Mouse (Mus musculus) midbrain, embryonic 12.5 days (tissue): ENCODE measurements at regions not wholly inside any gene's neighbourhood (a gene's known extent, or its start where the extent isn't known, plus 50 kb on each side); places are given as distances from the start of the nearest gene placed in this dataset.

ENCODE experiments used
- ATAC-seq: fragments of 200-750 bp; cut with Nextera tagmentation; 2 replicates; pipeline ENCODE4 v1.8.0; 2017; ENCODE audit warnings: low read depth, moderate TSS enrichment, moderate library complexity; ENCODE audit not compliant: low FRiP score
- H3K27ac ChIP-seq: fragments of 300-500 bp; sonication (generic); replicated peaks from 2 replicates; pipeline ENCODE4 v1.5.1; 2016; ENCODE audit warnings: mild to moderate bottlenecking
- H3K27me3 ChIP-seq: fragments of 300-500 bp; sonication (generic); 2 replicates; pipeline ENCODE4 v1.6.1; 2016; ENCODE audit warnings: mild to moderate bottlenecking
- H3K36me3 ChIP-seq: fragments of 300-500 bp; sonication (generic); 2 replicates; pipeline ENCODE4 v1.6.1; 2016
- H3K4me1 ChIP-seq: fragments of 300-500 bp; sonication (generic); 2 replicates; pipeline ENCODE4 v1.6.1; 2016
- H3K4me2 ChIP-seq: fragments of 300-500 bp; sonication (generic); replicated peaks from 2 replicates; pipeline ENCODE4 v1.6.1; 2016; ENCODE audit warnings: mild to moderate bottlenecking, moderate library complexity
- H3K4me3 ChIP-seq: fragments of 300-500 bp; sonication (generic); 2 replicates; pipeline ENCODE4 v1.5.1; 2016; ENCODE audit warnings: mild to moderate bottlenecking
- H3K9ac ChIP-seq: fragments of 300-500 bp; sonication (generic); replicated peaks from 2 replicates; pipeline ENCODE4 v1.6.1; 2016; ENCODE audit warnings: mild to moderate bottlenecking, moderate library complexity
- H3K9me3 ChIP-seq: fragments of 300-500 bp; sonication (generic); 2 replicates; pipeline ENCODE4 v1.6.1; 2016; ENCODE audit warnings: mild to moderate bottlenecking
- WGBS: fragments of 180-500 bp; shearing (Covaris S2); methylation state at CpG from one replicate; pipeline ENCODE4 v1.1.7; 2016; 5-methylcytosine and 5-hydroxymethylcytosine counted together

GRCm38 (mm10) chr8:115871381-115871780, 163.8 kb upstream of the Maf start:
- H3K4me2 ChIP-seq = no peak overlapping the region
- ATAC-seq = no peak
- H3K9ac ChIP-seq = no peak overlapping the region
- H3K27me3 ChIP-seq = 0 out of 2 replicates have a peak, but pooled peaks cover 3% of the 10 kb centered on the region
- H3K36me3 ChIP-seq = no peaks in the 10 kb centered on the region
- WGBS = 69% methylated on average over 5 of the region's 5 CpGs
- H3K4me3 ChIP-seq = no peak overlapping the region
- no peak overlapping the region for H3K27ac ChIP-seq
- H3K9me3 ChIP-seq = no peaks in the 10 kb centered on the region
- peaks cover 7% of the 10 kb centered on the region; the same call in 1 of the 2 replicates for H3K4me1 ChIP-seq

DNA sequence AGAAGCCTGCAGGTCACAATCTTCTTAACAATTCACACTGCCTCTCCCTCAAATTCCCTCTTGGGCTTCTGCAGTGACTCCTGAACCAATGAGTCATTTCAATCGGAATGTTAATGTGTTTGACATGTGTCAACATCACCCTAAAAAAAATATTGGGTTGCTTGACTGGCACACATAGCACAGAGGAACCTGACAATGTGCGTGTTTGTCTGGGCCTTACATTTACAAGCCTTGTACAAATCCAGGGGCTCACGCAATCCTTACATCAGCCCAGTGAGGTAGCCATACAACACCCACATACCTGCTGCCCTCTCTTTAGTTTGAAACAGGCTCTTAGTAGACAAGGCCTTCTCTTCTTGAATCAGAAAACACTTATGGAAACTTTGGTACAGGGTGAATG, 153.8 kb upstream of the Maf start:
- H3K27me3 ChIP-seq = no peaks in the 10 kb centered on the region
- H3K27ac ChIP-seq = no peak overlapping the region
- WGBS = 84% methylated on average over 3 of the region's 3 CpGs
- ATAC-seq = no peak
- H3K9me3 ChIP-seq = no peaks in the 10 kb centered on the region
- no peaks in the 10 kb centered on the region for H3K4me1 ChIP-seq
- no peak overlapping the region for H3K4me3 ChIP-seq
- no peak overlapping the region for H3K9ac ChIP-seq
- H3K4me2 ChIP-seq = no peak overlapping the region
- no peaks in the 10 kb centered on the region for H3K36me3 ChIP-seq

DNA sequence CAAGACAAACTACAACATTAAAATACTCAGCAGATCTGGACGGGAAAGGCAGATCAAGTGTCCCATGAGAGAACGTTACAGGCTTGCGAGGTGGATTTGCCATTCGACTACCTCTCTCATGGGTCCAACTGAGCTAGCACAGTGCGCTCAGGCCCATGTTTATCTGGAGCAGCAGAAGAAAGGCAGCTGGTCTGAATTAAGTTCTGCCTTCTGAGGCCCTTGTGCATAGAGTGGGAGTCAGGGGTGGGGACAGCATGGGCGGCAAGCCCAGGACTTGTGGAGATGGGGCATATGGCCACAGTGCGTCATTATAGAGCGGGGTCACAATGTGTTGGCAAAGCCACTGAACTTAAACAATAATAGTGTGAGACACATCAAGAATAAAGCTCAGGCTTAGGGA, 151.8 kb upstream of the Maf start:
- H3K9me3 ChIP-seq = no peaks in the 10 kb centered on the region
- ATAC-seq = no peak
- no peaks in the 10 kb centered on the region for H3K27me3 ChIP-seq
- no peaks in the 10 kb centered on the region for H3K4me1 ChIP-seq
- H3K4me2 ChIP-seq = no peak overlapping the region
- 84% methylated on average over 8 of the region's 8 CpGs for WGBS
- no peak overlapping the region for H3K27ac ChIP-seq
- no peaks in the 10 kb centered on the region for H3K36me3 ChIP-seq
- H3K9ac ChIP-seq = no peak overlapping the region
- H3K4me3 ChIP-seq = no peak overlapping the region

GRCm38 (mm10) chr8:115856816-115857215, 149.2 kb upstream of the Maf start:
- Histone ChIP-seq H3K36me3 (no peaks in the 10 kb centered on the region), H3K4me1 (no peaks in the 10 kb centered on the region), H3K4me2 (no peak overlapping the region), H3K9ac (no peak overlapping the region), H3K4me3 (no peak overlapping the region), H3K27ac (no peak overlapping the region), H3K9me3 (no peaks in the 10 kb centered on the region), H3K27me3 (no peaks in the 10 kb centered on the region)
- ATAC-seq = no peak
- 90% methylated on average over 10 of the region's 10 CpGs for WGBS

DNA sequence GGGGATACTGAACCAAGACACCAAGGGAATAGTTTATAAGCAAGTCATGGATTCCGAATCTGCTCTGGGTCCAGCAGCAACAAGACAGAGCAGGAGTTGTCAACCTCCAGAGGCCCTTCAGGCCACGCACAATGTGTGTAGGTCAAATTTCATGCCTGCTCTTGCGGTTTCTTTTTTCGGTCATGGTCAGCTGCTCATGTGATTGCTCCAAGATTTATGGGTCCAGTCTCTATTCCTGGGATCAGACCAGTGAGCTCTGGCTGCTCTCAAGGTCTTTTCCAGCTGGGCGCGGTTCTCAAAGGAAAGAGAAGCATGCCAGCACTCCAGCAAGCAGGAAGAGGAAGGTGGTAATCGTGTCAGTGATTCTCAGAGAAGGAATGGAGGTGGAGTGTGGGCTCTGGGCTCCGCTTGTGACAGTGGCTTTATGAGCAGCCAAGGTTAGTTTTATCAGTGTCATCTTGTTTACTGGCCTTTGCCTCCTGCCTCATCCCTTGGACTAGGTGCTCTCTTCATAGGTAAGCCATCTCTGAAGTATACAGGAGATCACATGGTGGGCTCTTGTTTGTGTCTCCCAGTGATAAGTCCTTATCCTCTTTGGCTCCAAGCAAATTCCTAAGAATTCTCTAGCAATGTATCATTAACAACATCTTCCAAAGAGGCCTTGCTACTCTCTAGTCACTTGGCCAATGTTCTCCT, 148.5 kb upstream of the Maf start:
- Histone ChIP-seq H3K27ac (no peak overlapping the region), H3K4me3 (no peak overlapping the region), H3K9me3 (no peaks in the 10 kb centered on the region), H3K9ac (no peak overlapping the region), H3K27me3 (no peaks in the 10 kb centered on the region), H3K4me1 (no peaks in the 10 kb centered on the region), H3K4me2 (no peak overlapping the region), H3K36me3 (no peaks in the 10 kb centered on the region)
- WGBS = 97% methylated on average over 8 of the region's 8 CpGs
- ATAC-seq = no peak

- H3K36me3 ChIP-seq = no peaks in the 10 kb centered on the region
- H3K4me3 ChIP-seq = no peak overlapping the region
- no peak for ATAC-seq
- WGBS = 88% methylated on average over 9 of the region's 9 CpGs
- no peaks in the 10 kb centered on the region for H3K4me1 ChIP-seq
- H3K27me3 ChIP-seq = no peaks in the 10 kb centered on the region
- no peak overlapping the region for H3K27ac ChIP-seq
- H3K9me3 ChIP-seq = no peaks in the 10 kb centered on the region
- no peak overlapping the region for H3K4me2 ChIP-seq
- no peak overlapping the region for H3K9ac ChIP-seq
Measured at GRCm38 (mm10) chr8:115854209-115854900, 146.8 kb upstream of the Maf start.

DNA sequence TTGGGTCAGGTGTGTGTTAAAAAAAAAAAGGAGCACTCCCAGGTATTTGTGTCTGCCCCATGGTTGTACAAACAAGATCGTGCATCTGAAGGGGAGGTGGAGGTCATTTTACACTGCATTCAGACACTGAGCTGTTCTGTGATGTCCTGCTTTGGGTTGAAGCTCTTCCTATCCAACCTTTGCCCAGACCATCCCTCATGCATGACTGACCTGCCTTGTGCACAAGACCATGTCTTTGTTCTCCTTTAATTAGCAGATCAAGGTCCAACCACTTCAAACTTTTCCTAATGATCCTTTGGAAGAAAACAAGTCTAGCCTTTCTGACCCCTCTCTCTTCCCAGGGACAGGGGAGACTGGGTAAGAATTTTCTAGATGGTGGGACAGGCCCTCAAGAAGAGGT, 143.0 kb upstream of the Maf start:
- Histone ChIP-seq H3K36me3 (no peaks in the 10 kb centered on the region), H3K27me3 (no peaks in the 10 kb centered on the region), H3K4me1 (no peaks in the 10 kb centered on the region), H3K27ac (no peak overlapping the region), H3K9ac (no peak overlapping the region), H3K4me2 (no peak overlapping the region), H3K4me3 (no peak overlapping the region), H3K9me3 (no peaks in the 10 kb centered on the region)
- WGBS = 64% methylated on average over 1 of the region's 1 CpGs
- no peak for ATAC-seq

DNA sequence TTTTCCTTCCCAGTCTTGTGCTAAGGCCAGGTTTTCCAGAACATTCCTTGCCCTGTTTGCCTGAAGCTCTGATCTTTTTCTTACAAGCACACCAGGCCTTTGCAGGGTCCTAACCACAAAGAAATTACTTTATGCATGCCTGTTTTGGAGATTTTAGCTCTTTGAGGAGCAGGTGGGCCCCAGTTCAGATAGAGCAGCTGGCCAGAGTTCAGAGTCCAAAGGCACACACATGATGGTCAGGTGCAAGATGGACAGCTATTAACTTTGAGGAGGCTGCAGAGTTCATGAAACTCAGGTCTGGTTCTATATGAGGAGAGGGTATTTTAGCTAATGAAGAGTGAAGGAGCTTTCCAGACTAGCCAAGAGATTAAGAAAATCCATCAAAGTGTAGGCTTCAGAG, 125.8 kb upstream of the Maf start:
- Histone ChIP-seq H3K4me1 (no peaks in the 10 kb centered on the region), H3K36me3 (no peaks in the 10 kb centered on the region), H3K9me3 (no peaks in the 10 kb centered on the region), H3K4me3 (no peak overlapping the region), H3K9ac (no peak overlapping the region), H3K27ac (no peak overlapping the region), H3K4me2 (no peak overlapping the region), H3K27me3 (no peaks in the 10 kb centered on the region)
- ATAC-seq = no peak

GRCm38 (mm10) chr8:115831675-115832074, 124.1 kb upstream of the Maf start:
- Histone ChIP-seq H3K27me3 (no peaks in the 10 kb centered on the region), H3K9ac (no peak overlapping the region), H3K4me2 (no peak overlapping the region), H3K27ac (no peak overlapping the region), H3K4me1 (no peaks in the 10 kb centered on the region), H3K9me3 (no peaks in the 10 kb centered on the region), H3K36me3 (no peaks in the 10 kb centered on the region), H3K4me3 (no peak overlapping the region)
- 31% methylated on average over 1 of the region's 1 CpGs for WGBS
- ATAC-seq = no peak

- H3K9me3 ChIP-seq = no peaks in the 10 kb centered on the region
- H3K4me3 ChIP-seq = no peak overlapping the region
- ATAC-seq = no peak
- H3K9ac ChIP-seq = no peak overlapping the region
- no peaks in the 10 kb centered on the region for H3K27me3 ChIP-seq
- WGBS = 71% methylated on average over 4 of the region's 4 CpGs
- no peak overlapping the region for H3K27ac ChIP-seq
- H3K36me3 ChIP-seq = no peaks in the 10 kb centered on the region
- no peak overlapping the region for H3K4me2 ChIP-seq
- H3K4me1 ChIP-seq = no peaks in the 10 kb centered on the region
Measured at GRCm38 (mm10) chr8:115830012-115830662, 122.5 kb upstream of the Maf start.

GRCm38 (mm10) chr8:115826516-115826915, 118.9 kb upstream of the Maf start:
- Histone ChIP-seq H3K4me2 (no peak overlapping the region), H3K9ac (no peak overlapping the region)

DNA sequence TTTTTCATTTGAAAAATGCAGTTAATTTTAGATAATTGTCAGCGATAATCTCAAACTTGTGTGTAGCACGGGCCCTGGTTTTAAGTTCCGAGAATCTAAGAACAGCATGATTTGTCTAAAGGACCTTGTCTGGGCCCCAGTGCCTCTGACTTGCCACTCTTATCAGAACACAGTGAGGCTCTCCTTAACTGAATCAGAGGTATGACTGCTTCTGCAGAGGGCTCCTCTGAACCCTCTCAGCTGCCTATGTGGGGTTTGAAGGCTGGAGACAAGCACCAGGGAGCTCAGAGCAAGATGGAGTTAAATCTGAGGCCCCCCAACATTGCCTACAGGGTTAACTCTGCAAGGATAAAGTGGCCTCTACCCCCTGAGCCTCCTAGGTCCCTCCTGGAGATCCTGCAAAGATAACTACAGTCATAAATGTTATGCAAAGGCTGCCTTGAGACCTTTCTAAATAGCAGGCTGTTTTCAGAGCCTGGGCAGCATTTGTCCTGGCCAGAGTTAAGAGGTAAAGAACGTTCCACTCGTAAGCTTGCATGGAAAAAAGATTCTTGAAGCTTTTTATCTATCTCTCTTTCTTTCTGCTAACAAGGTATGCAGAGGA, 118.4 kb upstream of the Maf start:
- ATAC-seq = no peak
- Histone ChIP-seq H3K27me3 (no peaks in the 10 kb centered on the region), H3K4me2 (no peak overlapping the region), H3K9ac (no peak overlapping the region), H3K9me3 (no peaks in the 10 kb centered on the region), H3K27ac (no peak overlapping the region), H3K4me3 (no peak overlapping the region), H3K4me1 (no peaks in the 10 kb centered on the region), H3K36me3 (no peaks in the 10 kb centered on the region)
- 89% methylated on average over 5 of the region's 5 CpGs for WGBS

More at GRCm38 (mm10) chr8:115826516-115826915, 118.9 kb upstream of the Maf start:
- Histone ChIP-seq H3K27ac (no peak overlapping the region), H3K27me3 (no peaks in the 10 kb centered on the region), H3K36me3 (no peaks in the 10 kb centered on the region), H3K9me3 (no peaks in the 10 kb centered on the region), H3K4me3 (no peak overlapping the region), H3K4me1 (no peaks in the 10 kb centered on the region)
- 87% methylated on average over 3 of the region's 3 CpGs for WGBS
- ATAC-seq = no peak
